Comparison of ENCODE assay signal across 1 mouse cellular context in genomic region chr11:97710067-97710466, GRCm38 (mm10). TPM values are rescaled to one million over a fixed set of nuclear protein-coding genes. Genes with fewer than 3 reads are reported as not detected.
"Had no signal": no experiment of that assay in that cellular context is flagged by ENCODE, and none has a peak within 500 bp of the region (broad histone marks: within the 10 kb centered on the region; RNA-seq: fewer than 3 reads in every experiment).

No protein-coding gene starts in this region.

RNA-seq across cellular contexts. Expression of gene Pcgf2, which starts 9.8 kb away (rescaled TPM):
- total RNA-seq: monocyte, adult 5-6 weeks had no signal
